In the genomic region with DNA sequence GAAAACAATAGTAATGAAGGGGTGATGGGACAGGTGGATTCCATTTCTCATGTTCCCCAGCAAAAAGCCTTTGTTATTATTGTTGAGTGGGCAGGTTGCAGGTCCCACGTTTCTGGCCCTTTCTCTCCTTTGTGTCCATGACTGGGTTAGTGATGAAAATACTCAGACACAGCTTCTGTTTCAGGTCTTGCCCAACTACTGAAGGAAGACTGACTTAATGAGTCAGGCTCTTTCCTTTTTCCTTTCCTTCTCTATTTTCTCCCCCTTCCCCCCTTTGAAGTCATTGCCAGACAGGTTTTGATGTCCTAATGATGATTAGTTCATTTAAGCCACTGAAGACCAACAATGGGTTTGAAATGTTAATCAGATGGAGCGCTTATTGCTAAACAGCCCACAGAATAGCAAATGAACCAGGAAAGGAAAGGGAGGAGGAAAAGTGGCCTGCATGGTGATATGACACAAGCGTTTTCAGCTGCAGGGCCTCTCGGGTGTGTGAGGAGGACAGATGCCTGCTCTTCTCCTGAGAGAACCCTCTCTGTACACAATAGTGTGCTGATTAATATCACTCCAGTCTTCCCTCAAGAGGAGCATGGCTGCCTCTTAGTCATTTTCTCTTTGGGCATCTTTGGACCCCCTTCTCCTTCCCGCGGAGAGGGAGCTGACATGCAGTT, we compare ENCODE assay signal across 24 mouse cellular contexts.
DNase-seq lines count a peak whose midpoint lies in the region; ATAC-seq lines count a peak whose summit lies in the region.
"Had no signal": no experiment of that assay in that cellular context is flagged by ENCODE, and none has a peak within 500 bp of the region (broad histone marks: within the 10 kb centered on the region; RNA-seq: fewer than 3 reads in every experiment).

No protein-coding gene starts in this region.

- H3K27ac ChIP-seq in midbrain, embryonic 15.5 days: no peak overlapping the region
- no peak overlapping the region for H3K27ac ChIP-seq in midbrain, embryonic 13.5 days
- no peak overlapping the region for H3K27ac ChIP-seq in forebrain, embryonic 13.5 days
- H3K27ac ChIP-seq: hindbrain, embryonic 15.5 days; limb, embryonic 12.5 days; liver, embryonic 15.5 days had no signal

- H3K27me3 ChIP-seq in midbrain, embryonic 15.5 days (replicated peaks): no peaks in the 10 kb centered on the region
- H3K27me3 ChIP-seq in midbrain, embryonic 13.5 days: no peaks in the 10 kb centered on the region
- H3K27me3 ChIP-seq in forebrain, embryonic 13.5 days: no peaks in the 10 kb centered on the region
- H3K27me3 ChIP-seq: CH12.LX; hindbrain, embryonic 15.5 days; limb, embryonic 12.5 days; liver, embryonic 15.5 days had no signal

- 54% methylated on average over 6 of the region's 6 CpGs for WGBS in midbrain, embryonic 15.5 days
- 51% methylated on average over 6 of the region's 6 CpGs for WGBS in midbrain, embryonic 13.5 days
- WGBS in forebrain, embryonic 13.5 days: 33% methylated on average over 6 of the region's 6 CpGs

- H3K36me3 ChIP-seq in midbrain, embryonic 15.5 days (replicated peaks): no peaks in the 10 kb centered on the region
- H3K36me3 ChIP-seq in midbrain, embryonic 13.5 days: no peaks in the 10 kb centered on the region
- H3K36me3 ChIP-seq in forebrain, embryonic 13.5 days (ENCODE audit: poor library complexity, severe bottlenecking): no peaks in the 10 kb centered on the region
- H3K36me3 ChIP-seq: hindbrain, embryonic 15.5 days; limb, embryonic 12.5 days; liver, embryonic 15.5 days had no signal

- no peaks in the 10 kb centered on the region for H3K4me1 ChIP-seq in midbrain, embryonic 15.5 days
- no peaks in the 10 kb centered on the region for H3K4me1 ChIP-seq in midbrain, embryonic 13.5 days (replicated peaks)
- peaks cover 12% of the 10 kb centered on the region for H3K4me1 ChIP-seq in forebrain, embryonic 13.5 days
- H3K4me1 ChIP-seq: hindbrain, embryonic 15.5 days; limb, embryonic 12.5 days; liver, embryonic 15.5 days had no signal

- no peak overlapping the region for H3K4me2 ChIP-seq in midbrain, embryonic 15.5 days
- H3K4me2 ChIP-seq in midbrain, embryonic 13.5 days (replicated peaks): no peak overlapping the region
- H3K4me2 ChIP-seq in forebrain, embryonic 13.5 days: no peak overlapping the region
- H3K4me2 ChIP-seq: heart, embryonic 11.5 days; hindbrain, embryonic 15.5 days; limb, embryonic 12.5 days; liver, embryonic 15.5 days; lung, embryonic 14.5 days had no signal

- peak; percentile 30 for DNase-seq in brain, adult 2 months (ENCODE audit: low read depth, low spot score)
- DNase-seq in cerebellum, postnatal 36 days: no peak
- DNase-seq: adrenal gland, postnatal 10 days; cerebellum, adult 18-20 months; cerebellum, postnatal 10 days; gastrocnemius, postnatal 14 days; heart, adult 11 months; heart, postnatal 36 days; kidney, adult 11 months; kidney, postnatal 14 days; lung, embryonic 14.5 days; lung, postnatal 14 days; right cerebral cortex, postnatal 14 days had no signal

- ATAC-seq in midbrain, embryonic 15.5 days (replicated peaks): 0 out of 2 replicates have a peak, but pooled peaks have one; percentile 6
- no peak for ATAC-seq in midbrain, embryonic 13.5 days
- peak; percentile 90 for ATAC-seq in forebrain, embryonic 13.5 days
- no peak for ATAC-seq in cerebellum, adult (ENCODE audit: insufficient number of reproducible peaks, low FRiP score, low TSS enrichment)
- ATAC-seq: inflammation-experienced regulatory T-cells, adult 6 months had no signal

- no peak overlapping the region for H3K4me3 ChIP-seq in midbrain, embryonic 15.5 days
- no peak overlapping the region for H3K4me3 ChIP-seq in midbrain, embryonic 13.5 days (replicated peaks)
- no peak overlapping the region for H3K4me3 ChIP-seq in forebrain, embryonic 13.5 days
- H3K4me3 ChIP-seq: erythroblast, embryonic 14.5 days; hindbrain, embryonic 15.5 days; limb, embryonic 12.5 days; liver, embryonic 15.5 days had no signal

- H3K9ac ChIP-seq in midbrain, embryonic 15.5 days: no peak overlapping the region
- no peak overlapping the region for H3K9ac ChIP-seq in midbrain, embryonic 13.5 days (replicated peaks)
- no peak overlapping the region for H3K9ac ChIP-seq in forebrain, embryonic 13.5 days
- H3K9ac ChIP-seq: hindbrain, embryonic 15.5 days; limb, embryonic 12.5 days; liver, embryonic 15.5 days; lung, embryonic 14.5 days had no signal

- no peaks in the 10 kb centered on the region for H3K9me3 ChIP-seq in midbrain, embryonic 15.5 days
- H3K9me3 ChIP-seq in midbrain, embryonic 13.5 days: no peaks in the 10 kb centered on the region
- no peaks in the 10 kb centered on the region for H3K9me3 ChIP-seq in forebrain, embryonic 13.5 days (replicated peaks)
- H3K9me3 ChIP-seq: hindbrain, embryonic 15.5 days; limb, embryonic 12.5 days; liver, embryonic 15.5 days had no signal

Comparison
In these comparisons a context has a peak if more than half of its experiments do, and no peak if none do; other contexts are left out.
1. ATAC-seq: peak in midbrain, embryonic 15.5 days (single experiment) and forebrain, embryonic 13.5 days (single experiment); none in midbrain, embryonic 13.5 days (single experiment) and cerebellum, adult (single experiment).